ENCODE assay signal across 8 mouse cellular contexts in the genomic region with DNA sequence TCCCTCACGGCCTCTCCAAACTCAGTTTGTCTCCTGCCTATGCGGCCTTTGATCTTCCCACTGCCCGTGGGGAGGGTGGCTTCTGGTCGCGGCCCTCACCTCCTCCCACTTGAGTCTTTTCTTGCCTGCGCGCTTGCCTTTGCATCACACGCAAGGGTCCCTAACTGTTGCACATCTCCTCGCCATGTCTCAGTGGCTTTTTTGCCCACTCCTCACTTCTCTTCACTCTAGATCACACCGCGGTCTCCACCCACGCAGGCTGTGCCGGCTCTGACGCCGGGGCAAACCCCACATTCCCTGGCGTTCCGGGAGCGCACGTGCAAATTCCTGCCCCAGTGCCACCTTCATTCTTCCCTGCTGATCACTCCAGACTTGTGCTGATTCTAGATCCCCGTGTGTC. TPM values are rescaled to one million over a fixed set of nuclear protein-coding genes. Genes with fewer than 3 reads are reported as not detected.
DNase-seq lines count a peak whose midpoint lies in the region; ATAC-seq and TF ChIP-seq lines count a peak whose summit lies in the region.

No protein-coding gene starts in this region.

- peak; percentile 52 for DNase-seq in kidney, adult 2 months
- no peak for DNase-seq in kidney, adult 18-20 months
- DNase-seq in G1E (ENCODE audit: low spot score): peak; percentile 27
- DNase-seq in forebrain, embryonic 10.5 days (ENCODE audit: extremely low spot score, low spot score): no peak
- no peak for DNase-seq in liver, postnatal 0 days
- DNase-seq in ovary, postnatal 14 days (ENCODE audit: low spot score): no peak

- H3K9me3 ChIP-seq in G1E (replicated peaks): no peaks in the 10 kb centered on the region
- H3K9me3 ChIP-seq in forebrain, embryonic 10.5 days: no peaks in the 10 kb centered on the region
- no peaks in the 10 kb centered on the region for H3K9me3 ChIP-seq in liver, postnatal 0 days (ENCODE audit: low read length)

- peaks cover 20% of the 10 kb centered on the region; the same call in 1 of the 2 replicates for H3K4me1 ChIP-seq in kidney, adult 2 months (ENCODE audit: control insufficient read depth, insufficient read depth, low read length)
- peaks cover 50% of the 10 kb centered on the region for H3K4me1 ChIP-seq in G1E (ENCODE audit: insufficient read depth, low read depth, low read length)
- peaks cover 31% of the 10 kb centered on the region for H3K4me1 ChIP-seq in forebrain, embryonic 10.5 days
- peaks cover 24% of the 10 kb centered on the region for H3K4me1 ChIP-seq in liver, postnatal 0 days (ENCODE audit: insufficient read depth)
- peaks cover 2% of the 10 kb centered on the region; the same call in 1 of the 2 replicates for H3K4me1 ChIP-seq in small intestine, adult 2 months (ENCODE audit: control insufficient read depth, insufficient read depth, insufficient read length, low read length)

- H3K27ac ChIP-seq in kidney, adult 2 months (ENCODE audit: insufficient read depth, low read depth, low read length): peak overlapping the region; percentile 42
- peak overlapping the region; percentile 95 for H3K27ac ChIP-seq in forebrain, embryonic 10.5 days
- H3K27ac ChIP-seq in liver, postnatal 0 days (ENCODE audit: low read depth): peak overlapping the region; percentile 92
- H3K27ac ChIP-seq in small intestine, adult 2 months (ENCODE audit: insufficient read depth, low read depth, low read length): peak overlapping the region; percentile 31

- no peak; the same call in 1 of the 2 replicates for ATAC-seq in G1E (ENCODE audit: extremely low read depth, insufficient number of reproducible peaks, low FRiP score, poor library complexity, severe bottlenecking)
- peak; percentile 53 for ATAC-seq in inflammation-experienced regulatory T-cells, adult 6 months
- ATAC-seq in liver, postnatal 0 days: peak; percentile 5

- under 1% methylated on average over 20 of the region's 20 CpGs for WGBS in kidney, adult 2 months
- WGBS in forebrain, embryonic 10.5 days: under 1% methylated on average over 20 of the region's 20 CpGs
- WGBS in liver, postnatal 0 days (ENCODE audit: insufficient replicate concordance): under 1% methylated on average over 20 of the region's 20 CpGs
- under 1% methylated on average over 20 of the region's 20 CpGs for WGBS in small intestine, adult 2 months

- no peaks in the 10 kb centered on the region for H3K27me3 ChIP-seq in kidney, adult 2 months (replicated peaks; ENCODE audit: control insufficient read depth, insufficient read depth, low read length)
- no peaks in the 10 kb centered on the region for H3K27me3 ChIP-seq in G1E (ENCODE audit: insufficient read depth, low read length)
- no peaks in the 10 kb centered on the region for H3K27me3 ChIP-seq in forebrain, embryonic 10.5 days (ENCODE audit: poor library complexity, severe bottlenecking)
- H3K27me3 ChIP-seq in liver, postnatal 0 days (ENCODE audit: insufficient read depth, low read length): no peaks in the 10 kb centered on the region
- no peaks in the 10 kb centered on the region for H3K27me3 ChIP-seq in small intestine, adult 2 months (ENCODE audit: control insufficient read depth, insufficient read depth, low read length)

- TF ChIP-seq EP300 in liver, postnatal 0 days (IDR thresholded peaks at IDR 0.05; ENCODE audit: low read depth): no peak

- no peaks in the 10 kb centered on the region; the same call in 1 of the 2 replicates for H3K36me3 ChIP-seq in kidney, adult 2 months (ENCODE audit: control insufficient read depth, insufficient read depth, low read length)
- peaks cover 59% of the 10 kb centered on the region for H3K36me3 ChIP-seq in G1E (replicated peaks)
- H3K36me3 ChIP-seq in forebrain, embryonic 10.5 days (replicated peaks): peaks cover 64% of the 10 kb centered on the region
- peaks cover 33% of the 10 kb centered on the region for H3K36me3 ChIP-seq in liver, postnatal 0 days (replicated peaks; ENCODE audit: insufficient read depth, low read length)
- H3K36me3 ChIP-seq in small intestine, adult 2 months (ENCODE audit: control insufficient read depth, insufficient read depth, low read length): peaks cover 7% of the 10 kb centered on the region; the same call in 1 of the 2 replicates

- H3K4me3 ChIP-seq in kidney, adult 2 months (ENCODE audit: insufficient read depth, low read depth, low read length): peak overlapping the region; percentile 96
- H3K4me3 ChIP-seq in G1E (ENCODE audit: low read depth, low read length): peak overlapping the region; percentile 97
- H3K4me3 ChIP-seq in forebrain, embryonic 10.5 days: peak overlapping the region; percentile 78
- H3K4me3 ChIP-seq in liver, postnatal 0 days (ENCODE audit: low read depth, low read length): peak overlapping the region; percentile 88
- H3K4me3 ChIP-seq in small intestine, adult 2 months (ENCODE audit: low read depth, low read length): peak overlapping the region; percentile 84

- peak overlapping the region; percentile 93 for H3K4me2 ChIP-seq in liver, postnatal 0 days (ENCODE audit: low read depth, low read length)

- no peak for TF ChIP-seq POLR2A in kidney, adult 2 months (IDR thresholded peaks at IDR 0.05; ENCODE audit: low read depth, low read length)
- no peak for TF ChIP-seq POLR2A in small intestine, adult 2 months (IDR thresholded peaks at IDR 0.05; ENCODE audit: low read depth, low read length)

- no peak for TF ChIP-seq CTCF in kidney, adult 2 months (conservative IDR thresholded peaks at IDR 0.05; ENCODE audit: insufficient read depth, insufficient read length, low read depth, low read length)
- TF ChIP-seq CTCF in G1E (IDR thresholded peaks at IDR 0.05; ENCODE audit: low read depth, low read length): no peak
- no peak for TF ChIP-seq CTCF in liver, postnatal 0 days (IDR thresholded peaks at IDR 0.05; ENCODE audit: low read depth)
- no peak for TF ChIP-seq CTCF in small intestine, adult 2 months (IDR thresholded peaks at IDR 0.05; ENCODE audit: extremely low read depth, insufficient read length, insufficient replicate concordance, low read depth, low read length)

- peak overlapping the region; percentile 84 for H3K9ac ChIP-seq in liver, postnatal 0 days (replicated peaks)

RNA-seq across cellular contexts. Expression of a gene that starts 0.5 kb away (rescaled TPM):
- 18.5 and 20.5 TPM in 2 replicates for polyA plus RNA-seq in kidney, adult 2 months (2012; rRNA removed)
- 65.6 and 77.6 TPM in 2 replicates for total RNA-seq in G1E (2014; fragmentation: Nextera tagmentation)
- total RNA-seq in G1E (2017): 50.9 and 55.3 TPM in 2 replicates
- 14.1 and 24.8 TPM in 2 replicates for polyA plus RNA-seq in G1E (2012)
- polyA plus RNA-seq in forebrain, embryonic 10.5 days (2016; fragmentation: Nextera tagmentation; extraction: Ambion mirVana): 79.7 and 80.4 TPM in 2 replicates
- 10 to 100 TPM; 24.9 to 35.4 (median 28.8) TPM for polyA plus RNA-seq in inflammation-experienced regulatory T-cells, adult 6 months (2017; shearing (Covaris generic))
- polyA plus RNA-seq in liver, postnatal 0 days (2015; fragmentation: Nextera tagmentation; extraction: Ambion mirVana): 7.4 and 8.7 TPM in 2 replicates
- 5.3 and 8.4 TPM in 2 replicates for polyA plus RNA-seq in small intestine, adult 2 months (2012; rRNA removed)

RNA-seq across cellular contexts. Expression of a gene that starts 0.6 kb away (rescaled TPM):
- 3.8 and 4.0 TPM in 2 replicates for polyA plus RNA-seq in kidney, adult 2 months (2012; rRNA removed)
- total RNA-seq in G1E (2014; fragmentation: Nextera tagmentation): 24.8 and 25.7 TPM in 2 replicates
- total RNA-seq in G1E (2017): 33.3 and 34.6 TPM in 2 replicates
- polyA plus RNA-seq in G1E (2012): 2.2 and 2.8 TPM in 2 replicates
- 14.5 and 14.6 TPM in 2 replicates for polyA plus RNA-seq in forebrain, embryonic 10.5 days (2016; fragmentation: Nextera tagmentation; extraction: Ambion mirVana)
- 10 to 100 TPM in 1 of 3 experiments, 1 to 10 TPM in 2; 6.4 to 20.1 (median 8.2) TPM for polyA plus RNA-seq in inflammation-experienced regulatory T-cells, adult 6 months (2017; shearing (Covaris generic))
- polyA plus RNA-seq in liver, postnatal 0 days (2015; fragmentation: Nextera tagmentation; extraction: Ambion mirVana): 6.9 and 8.9 TPM in 2 replicates
- 1.0 and 1.7 TPM in 2 replicates for polyA plus RNA-seq in small intestine, adult 2 months (2012; rRNA removed)

RNA-seq across cellular contexts. Expression of a gene that starts 42.2 kb away (rescaled TPM):
- polyA plus RNA-seq in kidney, adult 2 months (2012; rRNA removed): 69.7 and 80.4 TPM in 2 replicates
- 41.7 and 182 TPM in 2 replicates for total RNA-seq in G1E (2014; fragmentation: Nextera tagmentation)
- 30.3 and 31.8 TPM in 2 replicates for total RNA-seq in G1E (2017)
- 55.0 and 61.1 TPM in 2 replicates for polyA plus RNA-seq in G1E (2012)
- 29.8 and 30.0 TPM in 2 replicates for polyA plus RNA-seq in forebrain, embryonic 10.5 days (2016; fragmentation: Nextera tagmentation; extraction: Ambion mirVana)
- polyA plus RNA-seq in inflammation-experienced regulatory T-cells, adult 6 months (2017; shearing (Covaris generic)): 10 to 100 TPM; 47.8 to 71.3 (median 51.3) TPM
- 23.4 and 27.5 TPM in 2 replicates for polyA plus RNA-seq in liver, postnatal 0 days (2015; fragmentation: Nextera tagmentation; extraction: Ambion mirVana)
- polyA plus RNA-seq in small intestine, adult 2 months (2012; rRNA removed): 92.2 and 198 TPM in 2 replicates

RNA-seq across cellular contexts. Expression of a gene that starts 44.8 kb away (rescaled TPM):
- polyA plus RNA-seq in kidney, adult 2 months (2012; rRNA removed): 63.0 and 70.7 TPM in 2 replicates
- total RNA-seq in G1E (2014; fragmentation: Nextera tagmentation) (56.4 and 76.2 TPM in 2 replicates), G1E (2017) (64.1 and 71.0 TPM in 2 replicates)
- 17.7 and 26.6 TPM in 2 replicates for polyA plus RNA-seq in G1E (2012)
- 140 and 143 TPM in 2 replicates for polyA plus RNA-seq in forebrain, embryonic 10.5 days (2016; fragmentation: Nextera tagmentation; extraction: Ambion mirVana)
- polyA plus RNA-seq in inflammation-experienced regulatory T-cells, adult 6 months (2017; shearing (Covaris generic)): 100 to 1,000 TPM in 2 of 3 experiments, 10 to 100 TPM in 1; 76.3 to 119 (median 100) TPM
- 23.9 and 24.8 TPM in 2 replicates for polyA plus RNA-seq in liver, postnatal 0 days (2015; fragmentation: Nextera tagmentation; extraction: Ambion mirVana)
- 16.2 and 24.6 TPM in 2 replicates for polyA plus RNA-seq in small intestine, adult 2 months (2012; rRNA removed)

RNA-seq across cellular contexts. Expression of a gene that starts 44.8 kb away (rescaled TPM):
- 246 and 292 TPM in 2 replicates for polyA plus RNA-seq in kidney, adult 2 months (2012; rRNA removed)
- total RNA-seq in G1E (2014; fragmentation: Nextera tagmentation): 31.3 and 32.5 TPM in 2 replicates
- total RNA-seq in G1E (2017): 28.1 and 40.0 TPM in 2 replicates
- polyA plus RNA-seq in G1E (2012): 72.2 and 72.4 TPM in 2 replicates
- polyA plus RNA-seq in forebrain, embryonic 10.5 days (2016; fragmentation: Nextera tagmentation; extraction: Ambion mirVana): 68.3 and 72.5 TPM in 2 replicates
- polyA plus RNA-seq in inflammation-experienced regulatory T-cells, adult 6 months (2017; shearing (Covaris generic)): 10 to 100 TPM; 44.2 to 58.7 (median 47.1) TPM
- polyA plus RNA-seq in liver, postnatal 0 days (2015; fragmentation: Nextera tagmentation; extraction: Ambion mirVana): 62.6 and 68.7 TPM in 2 replicates
- 120 and 305 TPM in 2 replicates for polyA plus RNA-seq in small intestine, adult 2 months (2012; rRNA removed)

Comparison
In these comparisons a context has a peak if more than half of its experiments do, and no peak if none do; other contexts are left out.
1. DNase-seq: peak in kidney, adult 2 months (single experiment) and G1E (single experiment); none in kidney, adult 18-20 months (single experiment), forebrain, embryonic 10.5 days (single experiment), liver, postnatal 0 days (single experiment) and ovary, postnatal 14 days (single experiment).
2. H3K27ac ChIP-seq: peak in every context shown above with its lines; median percentile 95 in forebrain, embryonic 10.5 days; 92 in liver, postnatal 0 days; 42 in kidney, adult 2 months; 31 in small intestine, adult 2 months.
3. Peak in every context shown above with its lines, with median percentiles within 50 percentile points of each other: H3K4me3 ChIP-seq.